Mouse (Mus musculus): ENCODE data around the gene Sgsm3. TPM values are rescaled to one million over a fixed set of nuclear protein-coding genes. Genes with fewer than 3 reads are reported as not detected.
A peak's percentile ranks its signal among the peaks of the same experiment; 100 is the strongest.

The Sgsm3 gene
- total RNA-seq, 4 experiments from 2014 or later = 81.8 to 105 (median 87.0) TPM

GRCm38 (mm10) chr15:81023842-81024241, 46.3 kb downstream of the Sgsm3 start:
- no peak for DNase-seq (ENCODE audit: low spot score in 2 of 2)

- no peak for DNase-seq (ENCODE audit: low spot score in 2 of 2)
Measured at GRCm38 (mm10) chr15:81026901-81027300, 49.3 kb downstream of the Sgsm3 start.

DNA sequence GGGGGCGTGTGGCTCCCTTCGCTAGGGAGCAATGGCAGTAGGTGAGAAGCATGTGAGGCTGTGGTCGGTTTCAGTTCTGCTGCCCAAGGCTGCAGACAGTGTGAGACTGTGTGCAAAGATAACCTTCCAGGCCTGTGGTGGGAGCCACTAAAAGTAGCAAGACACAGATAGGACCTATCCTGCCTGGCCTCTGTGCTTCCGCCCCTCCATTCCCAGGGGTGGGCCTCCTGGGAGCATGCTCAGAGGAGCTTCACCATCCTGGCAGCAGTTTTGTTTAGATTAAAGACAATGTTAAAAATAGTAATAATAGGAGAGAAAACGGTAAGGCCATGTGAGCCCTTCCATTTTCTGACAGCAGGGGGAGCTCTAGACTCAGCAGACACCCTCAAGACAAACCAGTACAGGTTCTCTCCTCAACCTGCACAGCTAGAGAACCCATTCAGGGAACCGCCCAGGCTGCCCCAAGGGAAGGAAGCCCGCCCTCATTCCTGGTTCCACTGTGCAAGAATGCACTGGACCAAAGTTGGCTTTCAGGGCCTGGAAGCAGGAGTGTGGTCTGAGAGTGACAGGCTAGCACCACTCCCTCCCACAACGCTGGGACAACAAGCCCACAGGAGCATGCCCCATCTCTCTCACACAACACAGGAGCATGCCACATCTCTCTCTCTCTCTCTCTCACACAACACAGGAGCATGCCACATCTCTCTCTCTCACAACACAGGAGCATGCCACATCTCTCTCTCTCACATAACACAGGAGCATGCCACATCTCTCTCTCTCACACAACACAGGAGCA, 50.0 kb downstream of the Sgsm3 start:
- peak; percentile 61 to 83 for DNase-seq (ENCODE audit: low spot score in 2 of 2)

DNA sequence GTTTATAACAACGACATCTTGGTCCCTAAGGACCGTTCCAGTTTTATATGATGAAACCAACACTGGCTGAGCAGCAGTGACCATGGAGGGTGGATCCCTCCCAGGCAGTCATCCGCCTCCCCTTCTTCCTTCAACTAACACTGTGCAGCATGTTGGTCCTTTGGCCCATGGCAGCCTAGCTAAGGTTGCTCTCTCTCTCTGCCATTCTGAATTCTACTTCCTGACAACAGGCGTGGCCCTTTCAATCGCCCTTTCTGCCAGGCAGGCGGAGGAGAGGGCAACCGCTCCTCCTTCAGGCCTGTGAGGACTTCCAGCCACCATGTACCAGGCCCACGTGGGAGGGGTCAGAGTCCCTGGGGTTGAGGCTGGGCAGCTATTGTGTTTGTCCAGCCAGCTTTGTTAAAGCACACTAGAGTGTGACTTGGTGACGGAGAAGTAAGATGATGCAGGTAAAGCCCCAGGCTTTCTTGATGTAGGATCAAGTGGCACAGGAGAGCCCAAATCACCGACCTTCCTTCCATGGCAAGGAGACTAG, 53.4 kb downstream of the Sgsm3 start:
- DNase-seq (ENCODE audit: low spot score in 2 of 2) = no peak

GRCm38 (mm10) chr15:81031611-81032010, 54.0 kb downstream of the Sgsm3 start:
- DNase-seq (ENCODE audit: low spot score in 2 of 2) = no peak

DNA sequence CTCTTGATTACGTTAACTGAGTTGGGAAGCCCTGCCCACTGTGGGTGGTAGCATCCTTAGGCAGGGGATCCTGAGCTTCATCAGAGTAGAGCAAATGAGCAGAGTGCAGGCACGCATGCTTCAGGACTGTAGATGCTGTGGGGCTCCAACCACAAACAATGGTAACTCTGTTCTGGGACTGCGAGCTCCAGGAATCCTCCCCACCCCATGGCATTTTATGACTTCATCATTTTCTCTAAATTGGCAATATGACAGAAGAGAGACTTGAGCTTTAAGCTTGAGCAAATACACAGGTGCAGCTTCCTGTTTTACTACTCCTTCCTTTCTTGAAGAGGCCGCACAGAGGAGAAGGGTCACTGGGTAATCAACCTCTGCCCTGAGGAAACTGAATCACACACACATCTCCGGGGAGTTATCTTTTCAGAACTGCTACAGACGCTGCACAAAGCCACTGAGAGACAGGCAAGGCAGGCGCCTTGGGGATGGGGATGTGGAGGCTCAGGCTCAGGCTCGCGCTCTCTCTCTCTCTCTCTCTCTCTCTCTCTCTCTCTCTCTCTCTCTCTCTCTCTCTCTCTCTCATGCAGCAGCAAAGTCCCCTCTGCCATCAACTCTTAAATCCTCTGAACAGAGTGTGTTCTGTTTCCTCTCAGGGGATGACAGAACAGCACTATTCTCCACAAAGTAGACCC, 55.5 kb downstream of the Sgsm3 start:
- no peak for DNase-seq (ENCODE audit: low spot score in 2 of 2)

DNA sequence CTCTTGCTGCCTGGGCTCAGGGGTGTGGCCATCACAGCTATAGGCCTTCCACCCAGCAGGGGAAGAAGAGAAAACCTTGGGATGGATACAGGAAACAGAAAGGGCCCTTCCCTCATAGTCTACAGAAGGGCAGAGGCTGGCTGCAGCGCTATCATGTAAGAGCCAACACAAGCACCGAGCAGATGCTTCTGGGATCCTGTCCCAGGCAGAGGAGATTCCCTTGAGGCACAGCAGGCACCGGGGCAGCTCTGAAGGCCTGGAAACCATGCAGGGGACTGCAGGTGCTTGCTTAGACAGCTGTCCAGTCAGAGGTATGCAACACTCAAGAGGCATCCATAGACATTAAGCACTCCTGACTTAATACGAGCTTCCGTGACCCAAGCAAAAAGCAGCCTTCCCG, 56.6 kb downstream of the Sgsm3 start:
- no peak for DNase-seq (ENCODE audit: low spot score in 2 of 2)

DNA sequence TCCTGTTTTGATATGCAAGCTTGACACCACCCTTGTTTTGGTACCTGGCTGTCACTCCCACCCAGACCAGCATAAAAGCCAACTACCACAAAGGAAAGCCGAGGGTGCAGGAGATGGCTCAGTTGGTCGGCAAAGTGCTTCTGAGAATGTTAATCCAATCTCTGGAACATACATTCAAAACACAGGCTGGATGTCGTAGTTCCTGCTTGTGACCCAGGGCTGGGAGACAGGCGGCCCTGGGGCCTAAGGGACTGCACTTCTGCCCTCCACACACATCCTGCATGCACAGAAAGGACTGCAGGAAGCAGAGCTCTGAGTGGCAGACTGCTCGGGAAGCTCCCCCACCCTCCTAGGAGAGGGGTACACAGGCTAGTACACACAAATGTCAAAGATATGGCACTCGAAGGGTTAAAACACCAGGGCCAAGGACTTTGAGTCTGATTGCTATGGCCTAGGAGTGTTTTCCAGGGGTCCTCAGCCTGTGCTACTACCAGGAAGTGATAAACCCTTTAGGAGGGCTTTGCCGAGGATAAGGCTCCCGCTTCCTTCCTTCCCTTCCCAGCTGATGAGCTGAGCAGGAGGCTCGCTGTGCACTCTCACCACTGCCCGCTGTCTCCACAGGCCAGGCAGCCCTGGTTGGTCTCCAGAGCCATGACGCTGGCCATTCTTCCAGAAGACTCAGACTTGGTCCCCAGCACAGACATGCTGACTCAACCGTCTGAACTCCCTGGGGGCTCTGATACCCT, 58.0 kb downstream of the Sgsm3 start:
- DNase-seq (ENCODE audit: low spot score in 2 of 2) = no peak

GRCm38 (mm10) chr15:81038419-81038818, 60.9 kb downstream of the Sgsm3 start:
- no peak for DNase-seq (ENCODE audit: low spot score in 2 of 2)

DNA sequence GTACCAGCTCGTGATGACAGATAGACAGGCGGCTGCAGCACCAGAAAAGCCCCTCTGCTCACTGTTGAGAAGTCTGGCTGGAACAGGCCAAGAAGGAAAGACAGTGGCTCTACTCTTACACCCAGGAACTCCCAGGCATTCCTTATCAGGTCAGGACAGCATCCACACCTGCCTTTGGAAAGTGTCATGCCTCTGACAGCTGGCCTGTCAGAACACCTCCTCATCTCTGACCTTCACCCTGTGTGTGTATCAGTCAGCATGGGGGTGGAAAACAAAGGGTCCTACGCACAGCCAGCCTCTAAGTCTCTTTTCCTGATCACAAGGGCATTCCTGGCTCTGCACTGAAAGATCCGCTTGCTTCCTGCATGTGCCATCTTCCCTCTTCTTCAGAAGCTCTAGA, 64.2 kb downstream of the Sgsm3 start:
- no peak for DNase-seq (ENCODE audit: low spot score in 2 of 2)

DNA sequence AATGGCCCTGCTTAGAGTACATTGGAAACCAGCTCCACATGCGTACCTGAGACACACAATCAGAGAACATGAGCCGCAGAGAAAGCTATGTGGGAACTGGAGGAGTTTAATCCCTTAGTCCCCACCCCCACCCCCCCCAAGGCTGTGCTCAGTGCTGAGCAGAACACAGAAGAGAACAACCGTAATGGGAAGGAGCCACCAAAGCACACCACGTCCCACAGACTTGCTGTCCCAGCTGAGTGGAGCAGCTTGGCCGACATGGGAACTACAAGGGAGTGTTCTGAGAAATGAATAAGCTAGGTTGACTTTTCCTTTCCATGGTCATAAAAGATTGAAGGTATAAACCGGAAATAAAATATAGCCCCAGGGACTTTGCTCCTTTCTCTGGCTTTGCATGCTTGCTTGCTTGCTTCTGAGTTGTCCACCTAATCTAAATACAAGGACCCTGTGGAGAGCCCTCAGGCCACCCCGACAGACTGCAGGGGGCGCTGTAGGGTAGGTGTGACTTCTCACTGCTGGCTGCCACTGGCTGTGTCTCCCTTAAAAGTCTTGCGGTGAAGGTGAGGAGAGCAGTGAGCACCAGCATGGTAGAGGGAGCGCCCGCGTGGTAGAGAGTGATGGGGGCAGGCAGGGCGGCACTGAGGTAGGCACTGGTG, 64.8 kb downstream of the Sgsm3 start:
- no peak for DNase-seq (ENCODE audit: low spot score in 2 of 2)

DNA sequence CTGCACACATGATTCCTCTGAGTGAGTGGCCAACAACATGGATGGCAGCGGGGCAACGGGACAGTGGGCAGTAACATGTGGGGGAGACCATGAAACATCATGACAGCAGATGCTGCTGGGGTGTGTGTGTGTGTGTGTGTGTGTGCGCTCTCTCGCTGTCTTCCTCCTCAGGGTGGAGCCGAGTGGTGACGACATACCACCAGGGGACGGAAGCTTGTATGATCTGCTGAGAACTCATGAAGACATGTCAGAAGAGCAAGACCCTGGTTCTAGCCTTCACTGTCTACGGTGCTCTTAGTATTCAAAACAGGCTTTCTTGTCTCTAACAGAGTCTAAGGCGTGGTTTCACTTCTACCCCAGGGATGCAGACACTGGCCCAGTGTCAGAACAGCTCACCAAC, 66.9 kb downstream of the Sgsm3 start:
- no peak for DNase-seq (ENCODE audit: low spot score in 2 of 2)

GRCm38 (mm10) chr15:81045336-81045735, 67.8 kb downstream of the Sgsm3 start:
- DNase-seq (ENCODE audit: low spot score in 2 of 2) = no peak

- no peak for DNase-seq (ENCODE audit: low spot score in 2 of 2)
Measured at GRCm38 (mm10) chr15:81046061-81046460, 68.5 kb downstream of the Sgsm3 start.

DNA sequence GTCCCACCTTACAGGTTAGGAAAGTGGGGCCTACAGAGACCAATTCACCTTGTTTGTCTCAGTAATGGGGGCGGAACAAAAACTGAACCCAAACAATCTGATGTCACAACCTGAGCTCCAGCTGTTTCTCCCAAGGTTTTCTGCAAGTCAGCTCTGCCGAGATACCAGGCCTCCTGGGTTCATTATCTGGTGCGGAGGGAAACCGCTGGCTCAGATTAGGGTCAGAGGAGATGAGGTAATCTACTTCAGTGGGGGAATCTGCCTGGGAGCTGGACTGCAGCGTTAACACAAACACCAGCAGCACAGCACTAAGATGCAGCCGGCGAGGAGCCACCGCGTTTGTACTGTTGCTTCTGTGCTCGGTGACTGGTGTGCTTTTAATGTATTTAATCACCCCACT, 69.9 kb downstream of the Sgsm3 start:
- no peak for DNase-seq (ENCODE audit: low spot score in 2 of 2)

- no peak for DNase-seq (ENCODE audit: low spot score in 2 of 2)
Measured at GRCm38 (mm10) chr15:81049401-81050053, 72.0 kb downstream of the Sgsm3 start.

- DNase-seq (ENCODE audit: low spot score in 2 of 2) = no peak
Measured at GRCm38 (mm10) chr15:81050488-81050887, 72.9 kb downstream of the Sgsm3 start.

DNA sequence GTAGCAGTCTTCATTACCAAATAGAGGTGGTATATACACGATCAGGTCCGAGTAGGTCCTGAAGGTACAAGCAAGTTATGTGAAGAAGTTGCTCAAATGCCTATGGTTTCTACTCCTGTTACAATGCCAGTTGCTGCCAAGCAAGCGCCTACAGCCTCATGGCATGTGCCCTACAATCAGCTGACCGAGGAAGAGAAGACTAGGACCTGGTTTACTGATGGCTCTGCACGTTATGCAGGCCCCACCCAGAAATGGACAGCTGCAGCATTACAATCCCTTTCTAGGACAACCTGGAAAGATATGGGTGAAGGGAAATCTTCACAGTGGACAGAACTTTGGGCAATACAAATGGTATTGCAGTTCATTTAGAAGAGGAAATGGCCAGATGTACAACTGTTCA, 74.9 kb downstream of the Sgsm3 start:
- DNase-seq (ENCODE audit: low spot score in 2 of 2) = no peak

GRCm38 (mm10) chr15:81055488-81055887, 77.9 kb downstream of the Sgsm3 start:
- no peak for DNase-seq (ENCODE audit: low spot score in 2 of 2)

DNA sequence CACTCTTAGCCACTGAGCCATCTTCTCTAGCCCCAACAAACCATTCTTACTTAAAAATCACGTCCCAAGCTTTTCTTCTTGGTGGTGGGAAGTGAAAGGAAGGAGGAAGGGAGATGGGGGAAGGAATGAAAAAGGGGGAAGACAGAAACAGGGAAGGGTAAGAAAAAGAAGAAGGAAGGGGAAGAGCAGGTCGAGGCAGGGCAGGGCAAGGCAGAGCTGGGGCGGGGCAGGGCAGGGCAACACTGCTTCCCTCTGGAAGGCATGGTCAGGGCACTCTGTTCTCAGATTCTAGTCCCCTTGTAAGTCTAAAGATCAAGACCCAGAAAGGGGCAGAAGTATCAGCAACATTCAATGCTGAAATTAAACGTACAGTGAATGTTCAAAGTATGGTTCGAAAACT, 80.2 kb downstream of the Sgsm3 start:
- DNase-seq (ENCODE audit: low spot score in 2 of 2) = no peak

GRCm38 (mm10) chr15:81060975-81061374, 83.4 kb downstream of the Sgsm3 start:
- no peak for DNase-seq (ENCODE audit: low spot score in 2 of 2)

Measured in left cerebral cortex, adult 8-10 months (tissue).